Mouse (Mus musculus): ENCODE data around the gene Acss3. TPM values are rescaled to one million over a fixed set of nuclear protein-coding genes. Genes with fewer than 3 reads are reported as not detected.

Gene Acss3
- 1.6 TPM for polyA plus RNA-seq (2015; fragmentation: Illumina TruSeq; extraction: RNeasy Lipid Tissue Mini Kit (QIAGEN cat#74804); ENCODE audit: low read depth, low replicate concordance)

GRCm38 (mm10) chr10:107123529-107124335, at the start of gene Acss3:
Gene Acss3 (minus strand): TSS chr10:107123668.

Other genes with a start within 250 kb of the Acss3 start
- 29.1 TPM for gene Lin7a, start 148.0 kb upstream of the Acss3 start, polyA plus RNA-seq (2015; fragmentation: Illumina TruSeq; extraction: RNeasy Lipid Tissue Mini Kit (QIAGEN cat#74804); ENCODE audit: low read depth, low replicate concordance)

Data from brain, adult 10 weeks (tissue).